Mouse (Mus musculus) heart, postnatal 4 days (tissue): Measurements from ENCODE around the gene Ifna2. TPM values are rescaled to one million over a fixed set of nuclear protein-coding genes. Genes with fewer than 3 reads are reported as not detected.
A peak's percentile ranks its signal among the peaks of the same experiment; 100 is the strongest.

ENCODE experiments used
- DNase-seq: peaks from one replicate; pipeline ENCODE4 v3.0.0; 2021
- total RNA-seq, 2 experiments: library from RNA; stranded (reverse); gene quantifications; 2 replicates each; pipeline ENCODE4 v1.2.3; 2021

The Ifna2 gene
- total RNA-seq, 2 experiments from 2014 or later: not detected

DNA sequence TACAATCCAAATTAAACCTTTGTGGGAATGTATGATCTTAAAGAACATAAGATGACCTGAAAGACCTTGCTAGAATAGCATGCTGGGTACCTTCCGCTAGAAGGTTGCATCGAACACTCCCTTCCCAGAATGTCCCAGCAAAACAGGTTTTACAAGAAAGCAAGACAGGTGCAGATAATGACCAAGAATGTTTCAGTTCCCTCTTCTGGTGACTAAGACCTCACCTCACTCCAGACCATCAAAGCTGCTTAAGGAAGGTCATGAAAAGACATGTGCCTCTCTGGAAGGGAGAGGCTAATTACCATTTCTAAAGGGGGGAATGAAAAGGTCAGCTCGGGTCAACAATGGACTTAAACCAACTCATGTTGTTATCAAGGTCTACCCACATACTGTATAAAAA is 30.1 kb downstream of the Ifna2 start:
- no peak for DNase-seq

DNA sequence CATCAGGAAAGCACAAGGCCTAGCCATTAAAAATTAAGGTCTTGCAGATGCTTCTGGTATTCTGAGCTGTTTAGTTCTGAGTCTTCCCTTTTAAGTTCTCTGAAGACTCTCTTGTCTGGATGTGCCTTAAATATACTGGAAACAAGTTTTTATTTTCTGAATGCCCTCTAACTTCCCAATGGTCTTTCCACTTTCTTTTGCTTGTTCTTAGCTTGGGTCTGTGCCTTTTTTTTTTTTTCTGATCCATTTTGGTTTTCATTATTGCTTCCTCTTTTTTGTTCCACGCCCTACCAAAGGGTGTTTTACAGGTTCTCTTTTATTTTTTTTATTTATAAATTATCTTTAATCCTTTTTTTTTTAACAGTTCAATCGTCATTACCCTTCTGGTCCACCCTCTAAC is 39.4 kb downstream of the Ifna2 start, which contains the start of gene Ifna13:
TSS of gene Ifna13 (minus strand) at position 101 of the 400 bp plus-strand sequence.
- no peak for DNase-seq

DNA sequence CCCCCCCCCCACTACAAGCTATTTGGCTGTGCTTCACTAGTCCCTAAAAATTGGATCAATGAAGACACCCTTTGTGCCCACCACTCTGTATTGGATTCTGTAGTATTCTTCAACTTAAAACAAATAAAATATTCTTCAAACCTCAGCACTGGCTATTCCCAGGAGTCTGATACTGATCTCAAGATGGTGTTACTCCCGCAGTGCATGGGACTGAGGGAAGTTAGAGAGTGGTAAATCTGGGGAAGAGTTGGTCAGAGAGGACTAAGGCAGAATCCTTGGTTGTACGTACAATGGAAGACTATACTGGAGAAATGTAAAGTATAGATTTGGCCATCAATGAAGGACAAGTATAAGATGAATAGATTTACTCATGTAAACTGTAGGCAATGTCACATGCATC is 41.2 kb downstream of the Ifna2 start:
- no peak for DNase-seq

DNA sequence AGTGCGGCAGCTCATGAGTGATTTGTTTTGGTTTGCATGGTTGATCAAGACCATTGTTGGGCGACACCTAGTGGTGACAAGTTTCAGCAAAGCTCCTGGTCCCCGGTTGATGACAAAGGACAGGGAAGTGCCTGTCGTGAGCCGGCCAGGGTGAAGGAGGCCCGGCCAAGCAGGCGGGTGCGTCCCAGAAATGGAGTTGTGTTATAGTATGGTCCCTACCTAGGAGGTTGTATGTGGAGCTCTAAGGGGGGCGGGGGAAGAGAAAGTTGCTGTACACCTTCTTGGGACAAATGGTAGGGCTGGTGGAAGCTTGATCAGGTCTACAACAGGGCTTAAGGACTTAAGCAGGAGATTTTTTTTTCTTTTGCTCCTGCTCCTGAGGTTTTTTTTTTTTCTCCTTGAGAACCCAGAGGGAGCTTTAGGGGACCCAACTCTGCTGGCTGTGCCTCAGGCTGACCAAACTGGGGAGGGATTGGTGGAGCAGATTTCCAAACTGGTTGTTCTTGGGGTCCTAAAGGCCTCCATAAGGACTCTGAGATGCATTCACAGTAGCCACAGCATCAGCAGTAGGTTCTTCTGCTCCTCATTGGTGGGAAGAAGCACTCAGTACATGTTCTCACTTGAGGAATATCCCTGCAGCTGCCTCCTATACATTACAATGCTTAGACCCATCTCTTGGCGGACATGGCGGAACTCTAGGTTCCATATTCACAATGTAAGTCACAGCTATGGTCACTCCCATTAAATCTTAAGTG is 42.5 kb downstream of the Ifna2 start:
- DNase-seq: peak; percentile 99

DNA sequence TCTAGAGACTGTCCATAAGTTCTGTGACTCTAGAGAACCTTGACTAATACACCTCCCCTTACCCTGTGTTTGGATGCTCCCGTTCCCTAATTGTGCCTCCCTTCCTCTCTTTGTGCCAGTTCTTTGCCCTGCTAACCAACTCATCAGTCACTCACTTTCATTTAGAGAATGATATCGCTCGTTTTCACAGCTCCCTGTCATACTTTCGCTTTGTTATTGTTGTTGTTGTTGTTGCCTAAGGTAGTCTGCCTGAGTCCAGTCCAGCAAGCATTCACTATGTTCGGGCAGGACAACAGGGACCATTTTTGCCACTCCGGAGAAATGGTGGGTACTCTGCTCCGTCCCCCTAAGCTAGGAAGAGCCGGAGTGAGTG is 43.0 kb downstream of the Ifna2 start:
- DNase-seq: no peak

DNA sequence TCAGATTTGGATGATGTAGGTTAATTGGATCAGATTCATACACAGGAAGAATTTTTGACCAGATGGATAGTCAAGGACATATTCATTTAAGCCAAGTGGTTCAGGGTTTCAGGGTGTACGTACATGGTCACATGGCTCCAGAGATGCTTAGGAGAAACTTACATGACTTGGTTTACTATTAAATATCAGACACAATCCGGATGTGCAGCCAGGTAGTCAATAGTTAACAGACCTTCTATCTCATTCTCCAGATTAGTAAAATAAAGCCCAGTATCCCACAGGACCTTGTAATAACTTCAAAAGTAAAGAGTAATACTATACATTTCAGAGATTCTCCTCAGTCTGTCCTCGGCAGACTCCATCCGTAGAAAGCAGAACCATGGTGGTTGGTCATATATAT is 49.4 kb downstream of the Ifna2 start, which contains the start of gene C87499:
TSS of gene C87499 (minus strand) at position 101 of the 400 bp plus-strand sequence.
- no peak for DNase-seq

Other genes starting within 250 kb of the Ifna2 start
- 1 to 10 TPM; 4.7 to 4.8 TPM for gene Hacd4, start 245.0 kb downstream of the Ifna2 start, total RNA-seq
- gene Ifnb1, start 161.1 kb downstream of the Ifna2 start, total RNA-seq: not detected
- gene Ifna15, start 125.7 kb downstream of the Ifna2 start, total RNA-seq: not detected
- gene Ifna14, start 112.1 kb downstream of the Ifna2 start, total RNA-seq: not detected
- gene Ifna9, start 91.5 kb downstream of the Ifna2 start, total RNA-seq: not detected
- gene Ifna12, start 80.5 kb downstream of the Ifna2 start, total RNA-seq: not detected
- not detected for gene C87499, start 49.5 kb downstream of the Ifna2 start, total RNA-seq
- gene Ifna13, start 39.5 kb downstream of the Ifna2 start, total RNA-seq: not detected
- gene Ifna16, start 7.0 kb downstream of the Ifna2 start, total RNA-seq: not detected
- not detected for gene Ifnab, start 7.4 kb upstream of the Ifna2 start, total RNA-seq
- under 1 TPM; 0.36 to 0.52 TPM for gene Gm26566, start 37.9 kb upstream of the Ifna2 start, total RNA-seq
- 10 to 100 TPM; 89.6 to 91.9 TPM for gene Klhl9, start 38.6 kb upstream of the Ifna2 start, total RNA-seq
- gene Gm13271, start 71.0 kb upstream of the Ifna2 start, total RNA-seq: not detected
- gene Gm13283, start 76.2 kb upstream of the Ifna2 start, total RNA-seq: not detected
- gene Gm13290, start 89.9 kb upstream of the Ifna2 start, total RNA-seq: not detected
- gene Gm13289, start 93.0 kb upstream of the Ifna2 start, total RNA-seq: not detected
- not detected for gene Gm13272, start 95.9 kb upstream of the Ifna2 start, total RNA-seq
- gene Ifnz, start 98.2 kb upstream of the Ifna2 start, total RNA-seq: under 1 TPM in 1 of 2 experiments, not detected in 1; 0.23 TPM
- not detected for gene Gm13276, start 101.8 kb upstream of the Ifna2 start, total RNA-seq
- gene Gm13277, start 104.7 kb upstream of the Ifna2 start, total RNA-seq: not detected
- not detected for gene Gm13278, start 107.6 kb upstream of the Ifna2 start, total RNA-seq
- not detected for gene Gm13275, start 110.6 kb upstream of the Ifna2 start, total RNA-seq
- gene Gm13279, start 113.5 kb upstream of the Ifna2 start, total RNA-seq: not detected
- under 1 TPM in 1 of 2 experiments, not detected in 1; 0.31 TPM for gene Gm13285, start 115.8 kb upstream of the Ifna2 start, total RNA-seq
- gene Gm13287, start 119.3 kb upstream of the Ifna2 start, total RNA-seq: not detected
- under 1 TPM in 1 of 2 experiments, not detected in 1; 0.14 TPM for gene Gm13288, start 121.6 kb upstream of the Ifna2 start, total RNA-seq
- gene Ifna7, start 132.3 kb upstream of the Ifna2 start, total RNA-seq: not detected
- not detected for gene Ifna11, start 136.0 kb upstream of the Ifna2 start, total RNA-seq
- not detected for gene Ifna6, start 143.5 kb upstream of the Ifna2 start, total RNA-seq
- not detected for gene Ifna5, start 151.6 kb upstream of the Ifna2 start, total RNA-seq
- not detected for gene Ifna4, start 157.9 kb upstream of the Ifna2 start, total RNA-seq
- not detected for gene Ifna1, start 166.2 kb upstream of the Ifna2 start, total RNA-seq
- gene Ifne, start 196.3 kb upstream of the Ifna2 start, total RNA-seq: not detected